Mouse (Mus musculus): ENCODE results near the gene B4galt1.
A peak's percentile ranks its signal among the peaks of the same experiment; 100 is the strongest.

B4galt1 gene

GRCm38 (mm10) chr4:40853565-40854386 lies at the start of gene B4galt1:
Gene B4galt1 (minus strand): TSS chr4:40854005.
- peak; percentile 83 to 92 for DNase-seq (ENCODE audit: low spot score in 2 of 2)

- no peak for DNase-seq (ENCODE audit: low spot score in 2 of 2)
Measured at GRCm38 (mm10) chr4:40900612-40901011, 46.8 kb upstream of the B4galt1 start.

GRCm38 (mm10) chr4:40900071-40900470 lies 46.3 kb upstream of the B4galt1 start:
- DNase-seq (ENCODE audit: low spot score in 2 of 2), result no peak

- DNase-seq (ENCODE audit: low spot score in 2 of 2), result no peak
Measured at GRCm38 (mm10) chr4:40899264-40899663, 45.5 kb upstream of the B4galt1 start.

GRCm38 (mm10) chr4:40898476-40899044 lies 44.8 kb upstream of the B4galt1 start:
- DNase-seq (ENCODE audit: low spot score in 2 of 2), result no peak

- DNase-seq (ENCODE audit: low spot score in 2 of 2), result no peak
Measured at GRCm38 (mm10) chr4:40895646-40896045, 41.8 kb upstream of the B4galt1 start.

- no peak for DNase-seq (ENCODE audit: low spot score in 2 of 2)
Measured at GRCm38 (mm10) chr4:40895118-40895517, 41.3 kb upstream of the B4galt1 start.

- no peak for DNase-seq (ENCODE audit: low spot score in 2 of 2)
Measured at GRCm38 (mm10) chr4:40891206-40891605, 37.4 kb upstream of the B4galt1 start.

- DNase-seq (ENCODE audit: low spot score in 2 of 2), result no peak
Measured at GRCm38 (mm10) chr4:40889983-40890382, 36.2 kb upstream of the B4galt1 start.

GRCm38 (mm10) chr4:40889252-40889651 lies 35.4 kb upstream of the B4galt1 start:
- DNase-seq (ENCODE audit: low spot score in 2 of 2), result no peak

GRCm38 (mm10) chr4:40888839-40889238 lies 35.0 kb upstream of the B4galt1 start:
- DNase-seq (ENCODE audit: low spot score in 2 of 2), result no peak

GRCm38 (mm10) chr4:40885883-40886282 lies 32.1 kb upstream of the B4galt1 start:
- DNase-seq (ENCODE audit: low spot score in 2 of 2), result no peak

GRCm38 (mm10) chr4:40885166-40885525 lies 31.3 kb upstream of the B4galt1 start:
- peak in 1 of 2 experiments; percentile 46 for DNase-seq (ENCODE audit: low spot score in 2 of 2)

GRCm38 (mm10) chr4:40884282-40885165 lies 30.7 kb upstream of the B4galt1 start:
- DNase-seq (ENCODE audit: low spot score in 2 of 2), result peak in 1 of 2 experiments; percentile 44

GRCm38 (mm10) chr4:40883200-40883599 lies 29.4 kb upstream of the B4galt1 start:
- DNase-seq (ENCODE audit: low spot score in 2 of 2), result no peak

GRCm38 (mm10) chr4:40877528-40877927 lies 23.7 kb upstream of the B4galt1 start:
- DNase-seq (ENCODE audit: low spot score in 2 of 2), result no peak

- no peak for DNase-seq (ENCODE audit: low spot score in 2 of 2)
Measured at GRCm38 (mm10) chr4:40876814-40877371, 23.1 kb upstream of the B4galt1 start.

- peak; percentile 61 to 90 for DNase-seq (ENCODE audit: low spot score in 2 of 2)
Measured at GRCm38 (mm10) chr4:40875842-40876241, 22.0 kb upstream of the B4galt1 start.

GRCm38 (mm10) chr4:40874794-40875552 lies 21.2 kb upstream of the B4galt1 start:
- DNase-seq (ENCODE audit: low spot score in 2 of 2), result no peak

GRCm38 (mm10) chr4:40874151-40874600 lies 20.4 kb upstream of the B4galt1 start:
- DNase-seq (ENCODE audit: low spot score in 2 of 2), result no peak

- no peak for DNase-seq (ENCODE audit: low spot score in 2 of 2)
Measured at GRCm38 (mm10) chr4:40873320-40873719, 19.5 kb upstream of the B4galt1 start.

All from left cerebral cortex, adult 9 months (tissue).